Mouse (Mus musculus): ENCODE measurements around the gene Ezh1. TPM values are rescaled to one million over a fixed set of nuclear protein-coding genes. Genes with fewer than 3 reads are reported as not detected.

Ezh1 gene
- polyA plus RNA-seq, 1 experiment from 2014 or later: 26.1 TPM

- peaks cover 76% of the 10 kb centered on the region for H3K4me1 ChIP-seq
- peak overlapping the region; percentile 50 for H3K4me3 ChIP-seq (replicated peaks)
- ATAC-seq (ENCODE audit: low FRiP score): peak; percentile 79
- H3K36me3 ChIP-seq: peaks cover 10% of the 10 kb centered on the region
- no peaks in the 10 kb centered on the region for H3K9me3 ChIP-seq (replicated peaks)
- H3K9ac ChIP-seq (replicated peaks): peak overlapping the region; percentile 50
- H3K27ac ChIP-seq (replicated peaks): peak overlapping the region; percentile 86
- WGBS: under 1% methylated on average over 31 of the region's 31 CpGs
- H3K4me2 ChIP-seq: peak overlapping the region; percentile 76
- H3K27me3 ChIP-seq (replicated peaks): peaks cover 37% of the 10 kb centered on the region
Observed at GRCm38 (mm10) chr11:101171721-101172433, 54.4 kb downstream of the Ezh1 start.

GRCm38 (mm10) chr11:101170811-101171610, 55.3 kb downstream of the Ezh1 start, which contains the start of gene Plekhh3:
Gene Plekhh3, minus strand, starts transcription at chr11:101171351.
- Histone ChIP-seq H3K4me1 (peaks cover 70% of the 10 kb centered on the region), H3K27me3 (replicated peaks) (peaks cover 40% of the 10 kb centered on the region), H3K9ac (replicated peaks) (peak within 1 kb of the TSS; percentile 65), H3K4me3 (replicated peaks) (peak within 1 kb of the TSS; percentile 70), H3K36me3 (peaks cover 19% of the 10 kb centered on the region), H3K9me3 (replicated peaks) (no peaks in the 10 kb centered on the region), H3K27ac (replicated peaks) (peak within 1 kb of the TSS; percentile 86), H3K4me2 (peak within 1 kb of the TSS; percentile 76)
- peak; percentile 95 for ATAC-seq (ENCODE audit: low FRiP score)
- WGBS: 1% methylated on average over 48 of the region's 50 CpGs

GRCm38 (mm10) chr11:101170354-101170810, 55.9 kb downstream of the Ezh1 start, which contains the start of gene Cntnap1:
Gene Cntnap1, plus strand, starts transcription at chr11:101170523.
- ATAC-seq (ENCODE audit: low FRiP score): no peak
- Histone ChIP-seq H3K9me3 (replicated peaks) (no peaks in the 10 kb centered on the region), H3K27ac (replicated peaks) (peak within 1 kb of the TSS; percentile 85), H3K27me3 (replicated peaks) (peaks cover 46% of the 10 kb centered on the region), H3K9ac (replicated peaks) (peak within 1 kb of the TSS; percentile 65), H3K4me3 (replicated peaks) (peak within 1 kb of the TSS; percentile 70), H3K4me2 (peak within 1 kb of the TSS; percentile 76), H3K36me3 (peaks cover 22% of the 10 kb centered on the region), H3K4me1 (peaks cover 66% of the 10 kb centered on the region)
- WGBS: under 1% methylated on average over 35 of the region's 35 CpGs

- peak overlapping the region; percentile 65 for H3K9ac ChIP-seq (replicated peaks)
- H3K27me3 ChIP-seq (replicated peaks): peaks cover 51% of the 10 kb centered on the region
- peak overlapping the region; percentile 76 for H3K4me2 ChIP-seq
- H3K27ac ChIP-seq (replicated peaks): no peak overlapping the region
- H3K36me3 ChIP-seq: peaks cover 24% of the 10 kb centered on the region
- no peak for ATAC-seq (ENCODE audit: low FRiP score)
- 13% methylated on average over 17 of the region's 17 CpGs for WGBS
- H3K4me1 ChIP-seq: peaks cover 58% of the 10 kb centered on the region
- peak overlapping the region; percentile 70 for H3K4me3 ChIP-seq (replicated peaks)
- no peaks in the 10 kb centered on the region for H3K9me3 ChIP-seq (replicated peaks)
Observed at GRCm38 (mm10) chr11:101169301-101170107, 56.8 kb downstream of the Ezh1 start.

- Histone ChIP-seq H3K9me3 (replicated peaks) (no peaks in the 10 kb centered on the region), H3K4me1 (peaks cover 55% of the 10 kb centered on the region), H3K4me3 (replicated peaks) (peak overlapping the region; percentile 9; the same call in 1 of the 2 replicates), H3K27me3 (replicated peaks) (peaks cover 62% of the 10 kb centered on the region), H3K9ac (replicated peaks) (no peak overlapping the region), H3K36me3 (peaks cover 24% of the 10 kb centered on the region), H3K4me2 (peak overlapping the region; percentile 76), H3K27ac (replicated peaks) (no peak overlapping the region)
- WGBS: 71% methylated on average over 18 of the region's 18 CpGs
- ATAC-seq (ENCODE audit: low FRiP score): no peak
Observed at GRCm38 (mm10) chr11:101168301-101168980, 57.8 kb downstream of the Ezh1 start.

GRCm38 (mm10) chr11:101167963-101168300, 58.3 kb downstream of the Ezh1 start:
- Histone ChIP-seq H3K4me1 (peaks cover 49% of the 10 kb centered on the region), H3K4me2 (peak overlapping the region; percentile 76; the same call in 1 of the 2 replicates), H3K27me3 (replicated peaks) (peaks cover 67% of the 10 kb centered on the region), H3K36me3 (peaks cover 29% of the 10 kb centered on the region), H3K9ac (replicated peaks) (no peak overlapping the region), H3K27ac (replicated peaks) (no peak overlapping the region), H3K9me3 (replicated peaks) (no peaks in the 10 kb centered on the region), H3K4me3 (replicated peaks) (no peak overlapping the region)
- WGBS: 55% methylated on average over 8 of the region's 8 CpGs
- ATAC-seq (ENCODE audit: low FRiP score): no peak

GRCm38 (mm10) chr11:101167211-101167962, 58.9 kb downstream of the Ezh1 start:
- H3K4me2 ChIP-seq: no peak overlapping the region
- H3K27ac ChIP-seq (replicated peaks): no peak overlapping the region
- no peak overlapping the region for H3K9ac ChIP-seq (replicated peaks)
- peaks cover 73% of the 10 kb centered on the region for H3K27me3 ChIP-seq (replicated peaks)
- peaks cover 29% of the 10 kb centered on the region for H3K36me3 ChIP-seq
- no peak overlapping the region for H3K4me3 ChIP-seq (replicated peaks)
- no peaks in the 10 kb centered on the region for H3K9me3 ChIP-seq (replicated peaks)
- no peak for ATAC-seq (ENCODE audit: low FRiP score)
- WGBS: 51% methylated on average over 19 of the region's 19 CpGs
- peaks cover 45% of the 10 kb centered on the region for H3K4me1 ChIP-seq

GRCm38 (mm10) chr11:101166357-101166756, 59.9 kb downstream of the Ezh1 start:
- H3K36me3 ChIP-seq: peaks cover 35% of the 10 kb centered on the region

GRCm38 (mm10) chr11:101164677-101165580, 61.3 kb downstream of the Ezh1 start:
- Histone ChIP-seq H3K9me3 (replicated peaks) (no peaks in the 10 kb centered on the region), H3K9ac (replicated peaks) (no peak overlapping the region), H3K4me1 (peaks cover 25% of the 10 kb centered on the region), H3K36me3 (peaks cover 37% of the 10 kb centered on the region), H3K4me2 (0 out of 2 replicates have a peak overlapping the region, but pooled peaks have one; percentile 47), H3K27me3 (replicated peaks) (peaks cover 79% of the 10 kb centered on the region), H3K27ac (replicated peaks) (no peak overlapping the region), H3K4me3 (replicated peaks) (no peak overlapping the region)
- ATAC-seq (ENCODE audit: low FRiP score): no peak
- WGBS: 26% methylated on average over 35 of the region's 35 CpGs

More at GRCm38 (mm10) chr11:101166357-101166756, 59.9 kb downstream of the Ezh1 start:
- Histone ChIP-seq H3K27me3 (replicated peaks) (peaks cover 82% of the 10 kb centered on the region), H3K4me1 (peaks cover 36% of the 10 kb centered on the region), H3K4me2 (no peak overlapping the region), H3K27ac (replicated peaks) (no peak overlapping the region), H3K9ac (replicated peaks) (no peak overlapping the region), H3K9me3 (replicated peaks) (no peaks in the 10 kb centered on the region), H3K4me3 (replicated peaks) (no peak overlapping the region)
- ATAC-seq (ENCODE audit: low FRiP score): no peak
- 44% methylated on average over 14 of the region's 14 CpGs for WGBS

Data from neural tube, embryonic 15.5 days (tissue).